Mouse (Mus musculus): Measurements from ENCODE around the gene Upk3bl.

- TF ChIP-seq GATA1 (IDR thresholded peaks at IDR 0.05; ENCODE audit: low read length) (no peak), TAL1 (IDR thresholded peaks at IDR 0.05; ENCODE audit: low read length) (no peak)
Measured at GRCm38 (mm10) chr5:136035285-136035684, 19.0 kb upstream of the Upk3bl start.
